Mouse (Mus musculus): ENCODE data around the gene Nop16. TPM values are rescaled to one million over a fixed set of nuclear protein-coding genes. Genes with fewer than 3 reads are reported as not detected.

Gene Nop16
- polyA plus RNA-seq, 1 experiment from 2014 or later, result 91.5 TPM

DNA sequence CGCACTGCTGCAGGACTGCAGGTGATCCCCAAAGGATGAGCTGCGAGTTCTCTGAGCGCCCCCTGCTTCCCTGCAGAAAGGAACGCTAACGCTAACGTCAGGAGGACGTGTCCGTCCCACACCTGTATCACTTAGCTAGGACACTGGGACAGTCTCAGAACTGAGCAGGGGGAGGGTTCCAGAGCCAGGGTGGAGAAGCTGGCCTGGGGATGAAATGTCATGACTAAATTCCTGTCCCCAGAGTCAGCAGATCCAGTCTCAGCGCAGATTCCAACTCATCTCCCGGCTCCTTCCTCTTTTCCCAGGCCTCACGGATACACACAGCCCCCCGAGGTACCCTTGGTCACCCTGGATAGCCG lies 20.7 kb upstream of the Nop16 start:
- no peak; the same call in 1 of the 2 replicates for ATAC-seq (ENCODE audit: low FRiP score, low read depth)
- 9% methylated on average over 13 of the region's 13 CpGs for WGBS
- no peak overlapping the region; the same call in 1 of the 2 replicates for H3K27ac ChIP-seq
- H3K27me3 ChIP-seq, result peaks cover 10% of the 10 kb centered on the region; the same call in 1 of the 2 replicates
- H3K36me3 ChIP-seq, result no peaks in the 10 kb centered on the region; the same call in 1 of the 2 replicates
- H3K4me3 ChIP-seq, result peak overlapping the region; percentile 67
- peak overlapping the region; percentile 94 for H3K4me2 ChIP-seq (replicated peaks)
- no peaks in the 10 kb centered on the region for H3K9me3 ChIP-seq
- peak overlapping the region; percentile 81 for H3K9ac ChIP-seq
- H3K4me1 ChIP-seq, result peaks cover 17% of the 10 kb centered on the region

DNA sequence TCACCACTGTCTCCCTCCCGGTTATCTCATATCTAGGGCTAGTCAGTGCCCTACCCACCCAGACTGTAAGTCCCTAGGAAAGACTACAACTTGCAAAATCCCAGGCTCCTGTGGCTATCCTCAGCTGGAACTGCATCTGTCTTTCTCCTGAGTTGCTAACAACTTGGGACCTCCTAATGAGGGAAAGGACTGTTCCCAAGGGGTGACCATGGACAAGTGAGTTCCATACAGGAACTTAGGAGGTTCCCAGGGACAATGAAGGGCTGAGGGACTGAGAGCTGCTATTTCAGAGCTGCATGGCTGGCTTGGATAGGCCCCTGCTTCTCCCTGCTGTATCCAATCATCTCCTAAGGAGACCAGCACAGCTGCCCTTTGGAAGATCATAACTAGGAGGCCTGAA lies 19.4 kb upstream of the Nop16 start:
- Histone ChIP-seq H3K9ac (0 out of 2 replicates have a peak overlapping the region, but pooled peaks have one; percentile 39), H3K27me3 (peaks cover 10% of the 10 kb centered on the region; the same call in 1 of the 2 replicates), H3K4me2 (replicated peaks) (peak overlapping the region; percentile 14; the same call in 1 of the 2 replicates), H3K9me3 (no peaks in the 10 kb centered on the region), H3K27ac (no peak overlapping the region), H3K4me1 (peaks cover 21% of the 10 kb centered on the region), H3K4me3 (no peak overlapping the region), H3K36me3 (no peaks in the 10 kb centered on the region; the same call in 1 of the 2 replicates)
- no peak for ATAC-seq (ENCODE audit: low FRiP score, low read depth)
- WGBS, result 48% methylated on average over 1 of the region's 1 CpGs

DNA sequence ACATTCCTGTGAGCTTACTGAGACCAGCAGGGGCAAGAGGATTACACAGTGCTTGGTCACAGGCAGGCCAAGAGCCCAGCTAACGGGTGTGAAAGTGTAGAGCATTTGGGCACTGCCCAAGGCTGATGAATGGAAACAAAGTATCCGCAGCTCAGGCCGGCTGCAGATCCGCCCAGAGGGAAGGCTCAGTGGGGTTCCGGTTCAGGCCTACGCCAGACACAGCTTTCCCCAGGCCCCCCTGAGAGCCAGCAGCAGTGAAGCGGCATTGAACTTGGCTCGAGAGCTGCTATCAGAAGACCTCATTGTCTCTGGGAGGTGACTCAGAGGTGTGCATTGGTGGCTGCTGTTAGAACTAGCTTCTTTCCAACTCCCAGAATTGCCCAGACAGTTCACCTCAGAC lies 18.8 kb upstream of the Nop16 start:
- Histone ChIP-seq H3K4me3 (no peak overlapping the region), H3K27ac (no peak overlapping the region), H3K27me3 (peaks cover 10% of the 10 kb centered on the region; the same call in 1 of the 2 replicates), H3K9ac (0 out of 2 replicates have a peak overlapping the region, but pooled peaks have one; percentile 43), H3K4me2 (replicated peaks) (peak overlapping the region; percentile 14; the same call in 1 of the 2 replicates), H3K9me3 (no peaks in the 10 kb centered on the region), H3K36me3 (no peaks in the 10 kb centered on the region; the same call in 1 of the 2 replicates), H3K4me1 (peaks cover 27% of the 10 kb centered on the region)
- WGBS, result 19% methylated on average over 8 of the region's 8 CpGs
- no peak for ATAC-seq (ENCODE audit: low FRiP score, low read depth)

GRCm38 (mm10) chr13:54608002-54608401 lies 18.1 kb upstream of the Nop16 start:
- Histone ChIP-seq H3K4me1 (peaks cover 34% of the 10 kb centered on the region), H3K4me2 (replicated peaks) (no peak overlapping the region), H3K27me3 (peaks cover 10% of the 10 kb centered on the region; the same call in 1 of the 2 replicates), H3K27ac (no peak overlapping the region), H3K9me3 (no peaks in the 10 kb centered on the region), H3K36me3 (no peaks in the 10 kb centered on the region; the same call in 1 of the 2 replicates), H3K4me3 (no peak overlapping the region), H3K9ac (no peak overlapping the region)
- WGBS, result 76% methylated on average over 3 of the region's 3 CpGs
- ATAC-seq (ENCODE audit: low FRiP score, low read depth), result no peak

GRCm38 (mm10) chr13:54607204-54607603 lies 17.3 kb upstream of the Nop16 start:
- no peak overlapping the region for H3K27ac ChIP-seq
- H3K4me2 ChIP-seq (replicated peaks), result no peak overlapping the region
- WGBS, result 60% methylated on average over 5 of the region's 5 CpGs
- no peak overlapping the region for H3K4me3 ChIP-seq
- H3K36me3 ChIP-seq, result no peaks in the 10 kb centered on the region; the same call in 1 of the 2 replicates
- H3K9me3 ChIP-seq, result no peaks in the 10 kb centered on the region
- peaks cover 42% of the 10 kb centered on the region for H3K4me1 ChIP-seq
- peaks cover 10% of the 10 kb centered on the region; the same call in 1 of the 2 replicates for H3K27me3 ChIP-seq
- H3K9ac ChIP-seq, result no peak overlapping the region
- ATAC-seq (ENCODE audit: low FRiP score, low read depth), result no peak

- Histone ChIP-seq H3K9ac (no peak overlapping the region), H3K27ac (no peak overlapping the region), H3K27me3 (peaks cover 10% of the 10 kb centered on the region; the same call in 1 of the 2 replicates), H3K4me3 (no peak overlapping the region), H3K9me3 (no peaks in the 10 kb centered on the region), H3K4me2 (replicated peaks) (no peak overlapping the region), H3K4me1 (peaks cover 36% of the 10 kb centered on the region), H3K36me3 (no peaks in the 10 kb centered on the region; the same call in 1 of the 2 replicates)
- ATAC-seq (ENCODE audit: low FRiP score, low read depth), result no peak
- 81% methylated on average over 5 of the region's 5 CpGs for WGBS
Observed at GRCm38 (mm10) chr13:54605426-54605825, 15.5 kb upstream of the Nop16 start.

DNA sequence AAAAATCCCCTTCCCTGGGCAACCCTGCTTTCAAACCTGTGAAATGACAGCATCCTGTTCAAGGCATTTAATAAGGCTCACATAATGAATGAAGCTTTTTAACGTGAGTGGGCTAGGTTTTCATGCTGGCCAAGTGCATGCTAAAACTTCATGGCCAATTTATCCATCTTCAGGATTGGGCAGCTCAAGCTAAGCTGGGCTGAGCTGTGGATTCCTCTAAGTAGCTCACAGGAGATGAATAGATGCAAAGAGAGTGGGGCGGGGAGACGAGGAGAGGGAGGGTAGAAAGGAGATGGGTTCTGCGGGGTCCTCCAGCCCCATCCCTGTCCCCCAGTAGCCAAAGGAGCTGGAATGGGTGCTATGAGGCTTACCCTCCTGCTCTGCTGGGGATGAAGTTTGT lies 14.3 kb upstream of the Nop16 start:
- H3K27ac ChIP-seq, result peak overlapping the region; percentile 39; the same call in 1 of the 2 replicates
- ATAC-seq (ENCODE audit: low FRiP score, low read depth), result no peak
- 65% methylated on average over 4 of the region's 4 CpGs for WGBS

DNA sequence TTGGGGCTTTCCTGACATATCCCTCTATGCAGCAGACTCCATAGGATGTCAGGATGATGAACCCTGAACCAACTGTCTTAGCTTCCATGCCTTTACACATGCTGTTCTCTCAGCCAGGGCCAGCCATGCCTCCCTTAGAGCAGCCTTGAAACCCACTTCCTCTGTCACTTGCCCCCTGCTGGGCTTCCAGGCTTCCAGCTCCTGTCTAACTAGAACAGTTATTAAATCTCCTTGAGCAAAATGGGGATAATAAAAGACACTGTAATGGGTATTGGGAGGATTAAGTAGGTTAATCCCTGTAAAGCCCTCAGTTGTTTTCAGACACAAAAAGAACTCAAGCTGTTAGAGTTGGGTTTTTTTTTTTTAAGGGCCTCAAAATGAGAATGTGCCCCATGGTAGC lies 13.6 kb upstream of the Nop16 start:
- H3K9me3 ChIP-seq, result no peaks in the 10 kb centered on the region
- no peaks in the 10 kb centered on the region for H3K27me3 ChIP-seq
- no peak for ATAC-seq (ENCODE audit: low FRiP score, low read depth)
- H3K4me3 ChIP-seq, result no peak overlapping the region
- H3K36me3 ChIP-seq, result peaks cover 15% of the 10 kb centered on the region
- peaks cover 28% of the 10 kb centered on the region for H3K4me1 ChIP-seq
- H3K9ac ChIP-seq, result no peak overlapping the region
- no peak overlapping the region for H3K4me2 ChIP-seq (replicated peaks)
- H3K27ac ChIP-seq, result peak overlapping the region; percentile 39; the same call in 1 of the 2 replicates

More for the DNA sequence above, 14.3 kb upstream of the Nop16 start:
- H3K4me1 ChIP-seq, result peaks cover 35% of the 10 kb centered on the region
- peaks cover 8% of the 10 kb centered on the region for H3K36me3 ChIP-seq
- H3K4me3 ChIP-seq, result no peak overlapping the region
- H3K9ac ChIP-seq, result peak overlapping the region; percentile 25; the same call in 1 of the 2 replicates
- H3K4me2 ChIP-seq (replicated peaks), result no peak overlapping the region
- peaks cover 6% of the 10 kb centered on the region; the same call in 1 of the 2 replicates for H3K27me3 ChIP-seq
- no peaks in the 10 kb centered on the region for H3K9me3 ChIP-seq

DNA sequence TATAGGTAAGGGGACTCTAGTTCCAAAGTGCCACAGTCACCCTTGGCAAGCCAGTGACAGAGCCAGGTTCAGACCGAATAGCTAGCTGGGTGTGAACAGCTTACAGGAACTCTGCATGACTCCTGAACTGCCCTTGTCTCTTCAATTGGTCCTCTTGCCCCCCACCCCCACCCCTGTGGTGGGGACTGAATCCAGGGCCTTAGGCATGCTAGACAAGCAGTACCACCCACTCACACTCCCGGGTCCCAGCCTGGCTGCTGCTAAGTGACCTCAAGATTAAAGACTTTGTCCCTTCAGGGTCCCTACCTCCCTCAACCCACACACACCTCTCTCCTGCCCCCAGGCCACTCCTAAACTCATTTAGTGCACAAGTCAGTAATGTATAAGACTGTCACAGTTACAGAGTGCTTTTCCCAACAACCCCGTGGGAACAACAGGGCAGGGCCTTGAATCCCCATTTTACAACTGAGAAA lies 12.8 kb upstream of the Nop16 start:
- no peaks in the 10 kb centered on the region for H3K27me3 ChIP-seq
- H3K4me3 ChIP-seq, result no peak overlapping the region
- no peak for ATAC-seq (ENCODE audit: low FRiP score, low read depth)
- WGBS, result 11% methylated on average over 3 of the region's 3 CpGs
- peaks cover 22% of the 10 kb centered on the region for H3K36me3 ChIP-seq
- H3K9me3 ChIP-seq, result no peaks in the 10 kb centered on the region
- peaks cover 28% of the 10 kb centered on the region for H3K4me1 ChIP-seq
- H3K4me2 ChIP-seq (replicated peaks), result no peak overlapping the region
- no peak overlapping the region; the same call in 1 of the 2 replicates for H3K27ac ChIP-seq
- peak overlapping the region; percentile 13; the same call in 1 of the 2 replicates for H3K9ac ChIP-seq

GRCm38 (mm10) chr13:54598622-54599143 lies 8.8 kb upstream of the Nop16 start:
- 90% methylated on average over 12 of the region's 12 CpGs for WGBS
- peaks cover 40% of the 10 kb centered on the region for H3K36me3 ChIP-seq
- no peaks in the 10 kb centered on the region for H3K9me3 ChIP-seq
- H3K9ac ChIP-seq, result no peak overlapping the region
- H3K4me1 ChIP-seq, result peaks cover 23% of the 10 kb centered on the region
- H3K4me3 ChIP-seq, result no peak overlapping the region
- H3K27me3 ChIP-seq, result no peaks in the 10 kb centered on the region
- ATAC-seq (ENCODE audit: low FRiP score, low read depth), result no peak
- no peak overlapping the region for H3K4me2 ChIP-seq (replicated peaks)
- H3K27ac ChIP-seq, result no peak overlapping the region

DNA sequence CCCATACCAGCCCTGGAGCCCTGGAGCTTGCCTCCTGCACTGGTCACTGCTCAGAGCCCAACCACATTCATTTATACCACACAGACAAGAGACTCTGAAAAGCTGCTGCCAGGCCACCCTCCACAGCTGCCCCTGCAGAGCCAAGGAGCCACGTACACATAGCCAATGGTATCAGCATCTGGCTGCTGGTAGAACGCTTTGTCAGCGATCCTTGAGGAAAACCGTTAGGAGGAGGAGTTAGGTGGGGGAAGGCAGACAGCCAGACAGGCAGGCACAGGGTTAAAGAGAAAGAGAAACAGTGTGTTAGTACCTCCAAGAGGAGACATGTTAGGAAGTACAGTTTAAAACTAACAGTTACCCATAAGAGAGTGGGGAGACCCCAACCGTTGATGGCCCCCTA lies 7.0 kb upstream of the Nop16 start:
- ATAC-seq (ENCODE audit: low FRiP score, low read depth), result no peak
- WGBS, result 52% methylated on average over 5 of the region's 5 CpGs
- Histone ChIP-seq H3K4me1 (peaks cover 8% of the 10 kb centered on the region; the same call in 1 of the 2 replicates), H3K4me3 (no peak overlapping the region), H3K27ac (peak overlapping the region; percentile 33; the same call in 1 of the 2 replicates), H3K36me3 (peaks cover 48% of the 10 kb centered on the region), H3K4me2 (replicated peaks) (no peak overlapping the region), H3K9ac (0 out of 2 replicates have a peak overlapping the region, but pooled peaks have one; percentile 4), H3K9me3 (no peaks in the 10 kb centered on the region), H3K27me3 (no peaks in the 10 kb centered on the region)

- no peak for ATAC-seq (ENCODE audit: low FRiP score, low read depth)
- 0 out of 2 replicates have a peak overlapping the region, but pooled peaks have one; percentile 4 for H3K9ac ChIP-seq
- H3K36me3 ChIP-seq, result peaks cover 48% of the 10 kb centered on the region
- H3K27me3 ChIP-seq, result no peaks in the 10 kb centered on the region
- H3K4me1 ChIP-seq, result peaks cover 15% of the 10 kb centered on the region
- WGBS, result 77% methylated on average over 8 of the region's 8 CpGs
- no peak overlapping the region for H3K4me2 ChIP-seq (replicated peaks)
- no peak overlapping the region; the same call in 1 of the 2 replicates for H3K27ac ChIP-seq
- H3K9me3 ChIP-seq, result no peaks in the 10 kb centered on the region
- H3K4me3 ChIP-seq, result no peak overlapping the region
Observed at GRCm38 (mm10) chr13:54596107-54596690, 6.3 kb upstream of the Nop16 start.

Measured in limb, embryonic 13.5 days (tissue).